Mouse (Mus musculus): ENCODE data around the gene Tmem53. TPM values are rescaled to one million over a fixed set of nuclear protein-coding genes. Genes with fewer than 3 reads are reported as not detected.

Gene Tmem53
- polyA plus RNA-seq, 1 experiment: not detected

- WGBS: 42% methylated on average over 18 of the region's 18 CpGs
- Histone ChIP-seq H3K4me3 (ENCODE audit: insufficient read depth, low read depth, low read length) (no peak overlapping the region), H3K4me1 (ENCODE audit: control insufficient read depth, insufficient read depth, low read length) (0 out of 2 replicates have a peak, but pooled peaks cover under 1% of the 10 kb centered on the region), H3K27ac (ENCODE audit: insufficient read depth, low read depth, low read length) (no peak overlapping the region)
- TF ChIP-seq POLR2A (IDR thresholded peaks at IDR 0.05; ENCODE audit: insufficient read depth, low read depth, low read length) (no peak), CTCF (IDR thresholded peaks at IDR 0.05; ENCODE audit: insufficient read depth, low read depth, low read length) (no peak)
These were observed 66.0 kb downstream of the Tmem53 start for GRCm38 (mm10) chr4:117317701-117318190.

Other genes with a start within 250 kb of the Tmem53 start
- not detected in 2 replicates for gene Eif2b3, start 232.5 kb upstream of the Tmem53 start, polyA plus RNA-seq (2012; ENCODE audit: insufficient read depth, insufficient read length, low replicate concordance, missing spikeins)
- gene Ptch2, start 155.9 kb upstream of the Tmem53 start, polyA plus RNA-seq (2012; ENCODE audit: insufficient read depth, insufficient read length, low replicate concordance, missing spikeins): not detected in 2 replicates
- gene Btbd19, start 126.2 kb upstream of the Tmem53 start, polyA plus RNA-seq (2012; ENCODE audit: insufficient read depth, insufficient read length, low replicate concordance, missing spikeins): not detected in 2 replicates
- gene Tctex1d4, start 125.2 kb upstream of the Tmem53 start, polyA plus RNA-seq (2012; ENCODE audit: insufficient read depth, insufficient read length, low replicate concordance, missing spikeins): not detected in 2 replicates
- gene Plk3, start 118.0 kb upstream of the Tmem53 start, polyA plus RNA-seq (2012; ENCODE audit: insufficient read depth, insufficient read length, low replicate concordance, missing spikeins): not detected in 2 replicates
- gene Rps8, start 95.7 kb upstream of the Tmem53 start, polyA plus RNA-seq (2012; ENCODE audit: insufficient read depth, insufficient read length, low replicate concordance, missing spikeins): 1,906 TPM in 1 of 2 replicates, not detected in the other
- not detected in 2 replicates for gene Kif2c, start 69.3 kb upstream of the Tmem53 start, polyA plus RNA-seq (2012; ENCODE audit: insufficient read depth, insufficient read length, low replicate concordance, missing spikeins)
- not detected in 2 replicates for gene Armh1, start 174 bp downstream of the Tmem53 start, polyA plus RNA-seq (2012; ENCODE audit: insufficient read depth, insufficient read length, low replicate concordance, missing spikeins)
- not detected in 2 replicates for gene Rnf220, start 245.1 kb downstream of the Tmem53 start, polyA plus RNA-seq (2012; ENCODE audit: insufficient read depth, insufficient read length, low replicate concordance, missing spikeins)

All from olfactory bulb, adult 2 months (tissue).